Mouse (Mus musculus) limb, embryonic 10.5 days (tissue): ENCODE results near the gene Camk2d. TPM values are rescaled to one million over a fixed set of nuclear protein-coding genes. Genes with fewer than 3 reads are reported as not detected.
A peak's percentile ranks its signal among the peaks of the same experiment; 100 is the strongest.

Source experiments
- DNase-seq: peaks from one replicate; pipeline ENCODE4 v3.0.0-alpha.2; 2017; ENCODE audit warnings: low spot score
- H3K27ac ChIP-seq: fragments of 300-500 bp; sonication (generic); 2 replicates; pipeline ENCODE4 v1.5.1; 2016; ENCODE audit warnings: mild to moderate bottlenecking
- H3K27me3 ChIP-seq: fragments of 300-500 bp; sonication (generic); 2 replicates; pipeline ENCODE4 v1.6.1; 2016; ENCODE audit warnings: low read depth, mild to moderate bottlenecking; ENCODE audit not compliant: poor library complexity, severe bottlenecking
- H3K36me3 ChIP-seq: fragments of 300-500 bp; sonication (generic); 2 replicates; pipeline ENCODE4 v1.6.1; 2016; ENCODE audit warnings: mild to moderate bottlenecking, moderate library complexity
- H3K4me1 ChIP-seq: fragments of 300-500 bp; sonication (generic); 2 replicates; pipeline ENCODE4 v1.6.1; 2016
- H3K4me3 ChIP-seq: fragments of 300-500 bp; sonication (generic); 2 replicates; pipeline ENCODE4 v1.5.1; 2016; ENCODE audit warnings: mild to moderate bottlenecking, moderate library complexity
- H3K9me3 ChIP-seq: fragments of 300-500 bp; sonication (generic); replicated peaks from 2 replicates; pipeline ENCODE4 v1.6.1; 2016; ENCODE audit warnings: mild to moderate bottlenecking
- WGBS: fragments of 180-500 bp; shearing (Covaris S2); methylation state at CpG from one replicate; pipeline ENCODE4 v1.1.7; 2016; 5-methylcytosine and 5-hydroxymethylcytosine counted together
- polyA plus RNA-seq: library from polyadenylated mRNA; unstranded; fragments of >200 nt; fragmentation: Nextera tagmentation; extraction: Ambion mirVana; gene quantifications from 2 replicates; pipeline ENCODE4 v1.2.1, GENCODE M21; 2016

Camk2d gene
- polyA plus RNA-seq, 1 experiment from 2014 or later = 13.4 TPM

DNA sequence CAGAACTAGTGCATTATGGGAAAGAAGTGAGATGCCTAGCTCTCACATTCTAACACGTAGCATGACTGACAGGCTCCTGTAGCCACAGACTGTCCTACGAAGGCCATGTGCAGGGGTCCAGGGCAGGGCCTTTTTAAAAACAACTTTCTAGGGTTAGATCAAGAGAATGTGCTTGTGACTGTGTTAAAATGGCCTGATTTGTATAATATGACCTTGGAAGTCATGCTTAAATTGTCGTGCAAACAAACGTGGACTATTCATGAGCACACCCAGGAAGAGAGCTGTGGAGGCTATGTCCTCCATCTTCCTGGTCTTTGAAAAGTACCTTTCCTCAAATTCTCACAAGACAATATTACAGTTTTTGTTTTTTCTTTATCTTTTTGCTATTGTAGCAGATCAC lies 91.0 kb downstream of the Camk2d start:
- no peak for DNase-seq
- no peak overlapping the region for H3K4me3 ChIP-seq
- no peaks in the 10 kb centered on the region for H3K27me3 ChIP-seq
- H3K27ac ChIP-seq = no peak overlapping the region
- H3K9me3 ChIP-seq = no peaks in the 10 kb centered on the region
- WGBS = 87% methylated on average over 4 of the region's 4 CpGs
- H3K36me3 ChIP-seq = no peaks in the 10 kb centered on the region
- H3K4me1 ChIP-seq = peaks cover 5% of the 10 kb centered on the region

DNA sequence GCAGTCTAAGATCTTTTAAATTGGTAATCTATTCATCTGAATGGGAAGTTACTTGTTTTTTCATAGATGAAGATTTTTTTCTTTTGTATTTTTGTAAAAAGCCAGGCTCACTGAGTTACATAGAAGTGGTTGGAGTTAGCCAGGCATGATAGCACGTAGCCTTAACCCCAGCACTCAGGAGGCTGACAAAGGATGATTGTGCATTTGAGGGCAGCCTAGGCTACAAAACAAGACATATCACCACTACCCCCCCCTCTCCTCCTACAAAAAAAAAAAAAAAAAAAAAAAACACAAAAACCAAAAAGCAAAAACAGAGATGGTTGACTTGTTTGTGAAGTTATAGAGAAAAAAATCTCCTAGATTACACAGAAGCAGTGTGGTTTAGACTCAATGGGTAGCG lies 92.4 kb downstream of the Camk2d start:
- H3K9me3 ChIP-seq = no peaks in the 10 kb centered on the region
- no peak for DNase-seq
- H3K4me3 ChIP-seq = no peak overlapping the region
- H3K4me1 ChIP-seq = peaks cover 15% of the 10 kb centered on the region
- H3K36me3 ChIP-seq = no peaks in the 10 kb centered on the region
- no peak overlapping the region for H3K27ac ChIP-seq
- WGBS = 91% methylated on average over 2 of the region's 2 CpGs
- H3K27me3 ChIP-seq = no peaks in the 10 kb centered on the region

DNA sequence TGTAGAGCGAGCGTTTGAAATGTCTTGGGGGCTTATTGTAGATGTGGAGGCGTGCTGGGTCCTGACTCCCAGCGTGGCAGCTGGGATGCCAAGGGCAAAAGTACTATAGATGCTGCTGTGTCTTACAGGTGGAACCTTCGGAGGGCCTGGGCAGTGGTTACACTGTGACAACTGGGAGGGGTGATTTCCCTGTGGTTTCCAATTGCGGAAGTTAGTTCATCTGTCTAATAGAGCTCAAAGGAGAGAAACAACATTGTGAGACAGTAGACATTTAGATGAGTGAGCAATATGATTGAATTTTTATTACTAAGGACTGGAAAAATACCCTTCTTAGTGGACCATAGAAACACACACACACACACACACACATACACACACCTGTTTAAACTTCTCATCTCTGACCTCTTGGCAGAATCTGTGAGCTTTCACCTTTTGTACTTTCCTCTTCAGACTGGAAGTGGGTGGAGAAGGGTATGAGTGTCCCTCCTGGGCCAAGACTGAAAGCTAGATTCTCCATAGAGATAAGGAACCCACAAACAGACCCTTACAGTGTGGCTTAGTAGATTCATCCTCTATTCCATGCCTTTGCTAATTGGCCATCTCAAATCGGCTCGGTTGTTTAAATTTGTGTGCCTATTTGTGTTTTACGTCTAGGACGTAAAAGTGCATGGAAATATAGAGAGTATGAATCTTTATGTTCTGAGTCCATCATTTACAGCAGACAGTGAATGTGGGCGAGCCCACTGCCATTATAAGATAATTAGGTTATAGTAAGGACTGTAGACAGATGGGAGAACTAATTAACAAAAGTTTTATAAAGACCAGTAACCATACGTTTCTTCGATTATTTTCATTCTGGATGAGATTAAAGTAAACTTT lies 94.8 kb downstream of the Camk2d start:
- no peak for DNase-seq
- Histone ChIP-seq H3K27ac (no peak overlapping the region), H3K9me3 (no peaks in the 10 kb centered on the region), H3K36me3 (no peaks in the 10 kb centered on the region), H3K4me3 (no peak overlapping the region), H3K27me3 (no peaks in the 10 kb centered on the region), H3K4me1 (peaks cover 27% of the 10 kb centered on the region)
- 92% methylated on average over 13 of the region's 13 CpGs for WGBS

DNA sequence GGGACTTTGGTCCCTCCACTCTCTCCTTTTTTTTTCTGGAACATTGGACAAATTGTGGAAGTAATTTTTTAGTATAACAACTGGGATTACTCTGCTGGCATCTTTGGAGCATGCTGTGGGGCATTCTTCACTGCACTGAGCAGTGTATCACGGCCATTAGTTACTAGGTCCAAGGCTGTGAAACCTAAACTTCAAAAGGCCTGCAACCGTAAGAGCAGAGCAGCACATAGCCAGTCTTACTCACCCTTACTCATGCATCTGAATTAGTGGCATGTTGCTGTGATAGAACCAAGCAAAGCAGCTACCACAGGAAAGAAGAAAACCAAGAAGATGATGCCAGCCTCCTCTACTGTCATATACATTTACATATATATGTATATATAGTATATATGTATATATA lies 95.5 kb downstream of the Camk2d start:
- H3K27me3 ChIP-seq = no peaks in the 10 kb centered on the region
- peaks cover 27% of the 10 kb centered on the region for H3K4me1 ChIP-seq
- no peak overlapping the region for H3K4me3 ChIP-seq
- H3K9me3 ChIP-seq = no peaks in the 10 kb centered on the region
- H3K36me3 ChIP-seq = no peaks in the 10 kb centered on the region
- DNase-seq = no peak
- WGBS = 72% methylated on average over 2 of the region's 2 CpGs
- no peak overlapping the region for H3K27ac ChIP-seq

DNA sequence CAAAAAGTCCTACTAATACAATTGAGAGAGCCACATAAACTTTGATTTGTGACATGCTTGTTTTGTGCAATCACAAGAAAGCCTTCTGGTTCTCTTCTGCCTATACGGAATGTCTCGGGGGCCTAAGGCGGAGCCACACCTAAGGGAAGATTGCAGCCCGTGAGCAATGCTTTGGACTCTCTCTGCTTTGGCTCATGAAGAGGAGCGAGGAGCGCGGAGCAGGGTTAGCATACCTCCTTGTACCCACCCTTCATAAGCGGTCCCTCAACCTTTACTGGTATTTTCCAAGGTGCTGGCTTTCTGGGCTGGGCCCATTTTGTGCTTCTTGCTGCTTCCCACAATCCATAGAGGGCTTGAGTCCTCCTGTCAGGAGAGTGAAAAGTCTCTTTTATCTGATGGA lies 96.7 kb downstream of the Camk2d start:
- no peak for DNase-seq
- H3K4me1 ChIP-seq = peaks cover 27% of the 10 kb centered on the region
- no peaks in the 10 kb centered on the region for H3K27me3 ChIP-seq
- WGBS = 80% methylated on average over 8 of the region's 8 CpGs
- H3K36me3 ChIP-seq = no peaks in the 10 kb centered on the region
- H3K9me3 ChIP-seq = no peaks in the 10 kb centered on the region
- H3K4me3 ChIP-seq = no peak overlapping the region
- H3K27ac ChIP-seq = peak overlapping the region; percentile 30; the same call in 1 of the 2 replicates

DNA sequence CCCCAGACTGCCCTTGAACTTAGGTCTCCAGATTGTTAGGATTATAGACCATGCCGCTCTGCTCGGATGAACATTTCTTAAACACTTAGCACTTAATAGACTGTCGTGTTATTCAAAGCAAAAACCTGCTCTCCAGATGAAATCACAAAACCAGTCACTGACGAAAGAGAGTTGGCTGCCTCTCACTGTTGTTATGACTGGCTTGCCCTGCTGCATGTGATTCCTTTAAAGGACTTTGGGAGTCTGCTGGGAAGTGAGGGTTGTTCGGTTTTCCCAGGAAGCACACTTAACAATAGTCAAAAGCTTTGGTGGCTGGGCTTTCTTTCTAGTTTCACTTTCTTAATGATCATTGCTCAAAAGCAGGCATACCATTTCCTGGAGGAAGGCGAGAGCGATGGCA lies 97.2 kb downstream of the Camk2d start:
- DNase-seq = no peak
- no peaks in the 10 kb centered on the region for H3K27me3 ChIP-seq
- WGBS = 46% methylated on average over 7 of the region's 7 CpGs
- H3K9me3 ChIP-seq = no peaks in the 10 kb centered on the region
- no peak overlapping the region for H3K27ac ChIP-seq
- H3K4me3 ChIP-seq = no peak overlapping the region
- peaks cover 27% of the 10 kb centered on the region for H3K4me1 ChIP-seq
- no peaks in the 10 kb centered on the region for H3K36me3 ChIP-seq

DNA sequence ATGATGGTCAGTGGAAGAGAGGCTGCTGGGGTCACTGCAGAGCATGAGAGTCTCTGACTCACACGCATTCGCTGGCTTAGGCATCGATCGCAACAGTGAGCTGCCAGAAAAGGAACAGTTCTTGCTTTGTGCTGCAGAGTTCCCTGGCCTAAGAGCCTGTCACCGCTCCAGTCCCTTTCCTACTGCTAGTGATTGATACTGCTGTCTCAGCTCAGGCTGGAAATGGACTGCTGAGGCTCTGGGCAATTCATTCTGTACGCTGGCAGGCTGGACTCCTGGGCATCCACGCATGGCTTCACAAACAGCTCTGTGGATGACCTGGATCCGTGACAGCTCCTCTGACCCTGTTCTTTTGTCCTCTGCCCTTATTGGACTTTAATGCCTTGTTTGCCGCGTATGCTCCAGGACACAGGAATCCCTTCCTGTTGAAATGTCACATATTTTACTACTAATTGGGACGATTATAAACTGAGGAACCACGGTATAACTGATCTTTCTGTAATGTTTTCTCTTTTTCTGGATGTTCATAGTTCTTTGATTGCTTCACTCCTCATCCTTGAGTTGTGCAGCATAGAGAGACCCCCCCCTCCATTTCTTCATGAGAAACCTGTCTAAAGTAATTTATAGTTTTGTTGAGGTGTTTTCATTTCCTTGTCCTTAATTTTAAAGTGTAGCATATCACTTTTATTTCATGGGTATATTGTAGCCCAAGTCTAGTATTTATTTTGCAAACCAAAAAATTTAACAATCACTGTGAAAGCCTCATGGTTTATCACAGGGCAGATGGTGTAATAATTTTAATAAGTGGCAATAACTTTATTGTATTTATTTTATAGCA lies 99.6 kb downstream of the Camk2d start:
- no peaks in the 10 kb centered on the region for H3K27me3 ChIP-seq
- H3K9me3 ChIP-seq = no peaks in the 10 kb centered on the region
- H3K4me1 ChIP-seq = peaks cover 33% of the 10 kb centered on the region
- no peaks in the 10 kb centered on the region for H3K36me3 ChIP-seq
- no peak overlapping the region for H3K4me3 ChIP-seq
- 35% methylated on average over 12 of the region's 12 CpGs for WGBS
- no peak overlapping the region; the same call in 1 of the 2 replicates for H3K27ac ChIP-seq
- peak; percentile 47 for DNase-seq

DNA sequence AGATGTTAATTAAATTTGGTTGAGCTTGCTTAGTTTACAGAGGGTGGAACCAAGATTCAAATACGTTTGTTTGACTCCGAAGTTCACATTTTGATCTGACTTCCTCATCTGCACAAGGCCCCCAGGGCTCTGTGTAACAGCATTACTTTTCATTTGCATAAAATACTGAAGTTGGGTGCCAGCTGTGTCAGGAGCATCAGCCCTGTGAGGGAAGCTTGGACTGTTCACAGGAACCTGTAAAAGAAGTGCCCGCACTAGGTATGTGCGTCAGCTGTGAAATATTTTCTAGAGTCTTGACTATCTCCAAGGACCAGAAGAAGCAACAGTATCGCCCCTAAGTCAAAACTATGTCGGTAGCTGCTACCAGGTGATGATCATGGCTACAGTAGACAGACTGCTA lies 100.5 kb downstream of the Camk2d start:
- 91% methylated on average over 6 of the region's 6 CpGs for WGBS

DNA sequence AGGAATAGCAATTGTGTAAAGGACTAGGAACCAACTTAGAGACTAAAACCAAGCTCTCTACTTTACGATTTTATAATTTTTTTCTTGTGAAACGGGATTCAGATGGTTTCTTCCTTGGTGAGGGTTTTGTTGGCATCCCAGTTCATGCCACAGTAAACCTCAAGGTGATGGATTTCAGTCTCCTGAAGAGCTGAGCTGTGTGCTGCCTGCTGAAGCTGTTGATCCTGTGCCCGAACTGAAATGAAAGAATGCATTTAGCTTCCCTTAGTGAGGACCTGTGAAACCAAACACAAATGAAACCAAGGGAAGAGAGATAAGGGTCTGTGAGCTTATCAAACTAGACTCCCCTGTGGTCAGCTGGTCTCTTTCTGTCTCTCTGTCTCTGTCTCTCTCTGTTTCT lies 103.6 kb downstream of the Camk2d start:
- no peaks in the 10 kb centered on the region for H3K27me3 ChIP-seq
- H3K4me3 ChIP-seq = no peak overlapping the region
- H3K4me1 ChIP-seq = peaks cover 31% of the 10 kb centered on the region
- WGBS = 81% methylated on average over 3 of the region's 3 CpGs
- H3K36me3 ChIP-seq = no peaks in the 10 kb centered on the region
- DNase-seq = no peak
- no peak overlapping the region for H3K27ac ChIP-seq
- H3K9me3 ChIP-seq = no peaks in the 10 kb centered on the region

More for the DNA sequence above, 100.5 kb downstream of the Camk2d start:
- H3K36me3 ChIP-seq = no peaks in the 10 kb centered on the region
- peaks cover 37% of the 10 kb centered on the region for H3K4me1 ChIP-seq
- no peaks in the 10 kb centered on the region for H3K9me3 ChIP-seq
- no peak overlapping the region for H3K27ac ChIP-seq
- no peaks in the 10 kb centered on the region for H3K27me3 ChIP-seq
- DNase-seq = no peak
- H3K4me3 ChIP-seq = no peak overlapping the region

DNA sequence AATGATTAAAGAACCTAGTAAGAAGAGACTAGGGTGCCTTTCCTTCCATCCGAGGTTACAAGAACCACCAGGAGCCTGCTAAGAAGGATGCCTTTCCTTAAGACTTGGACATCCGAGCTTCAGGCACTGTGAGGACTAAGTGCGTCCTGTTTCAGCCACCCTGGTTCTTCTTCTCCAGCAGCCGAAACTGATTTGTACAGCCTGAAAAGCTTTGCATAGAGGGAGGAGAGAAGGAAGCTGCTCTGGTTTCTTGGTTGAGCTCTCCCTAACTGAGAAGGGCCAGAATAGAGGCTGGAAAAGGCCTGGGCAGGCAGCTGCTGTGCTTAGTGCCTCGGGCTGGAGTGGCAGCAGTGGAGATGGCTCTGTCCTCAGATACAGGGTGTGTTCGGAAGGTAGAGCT lies 105.0 kb downstream of the Camk2d start:
- 91% methylated on average over 6 of the region's 6 CpGs for WGBS
- H3K27ac ChIP-seq = peak overlapping the region; percentile 50
- no peaks in the 10 kb centered on the region for H3K36me3 ChIP-seq
- DNase-seq = no peak
- H3K4me3 ChIP-seq = no peak overlapping the region
- H3K9me3 ChIP-seq = no peaks in the 10 kb centered on the region
- H3K4me1 ChIP-seq = peaks cover 23% of the 10 kb centered on the region
- H3K27me3 ChIP-seq = no peaks in the 10 kb centered on the region

DNA sequence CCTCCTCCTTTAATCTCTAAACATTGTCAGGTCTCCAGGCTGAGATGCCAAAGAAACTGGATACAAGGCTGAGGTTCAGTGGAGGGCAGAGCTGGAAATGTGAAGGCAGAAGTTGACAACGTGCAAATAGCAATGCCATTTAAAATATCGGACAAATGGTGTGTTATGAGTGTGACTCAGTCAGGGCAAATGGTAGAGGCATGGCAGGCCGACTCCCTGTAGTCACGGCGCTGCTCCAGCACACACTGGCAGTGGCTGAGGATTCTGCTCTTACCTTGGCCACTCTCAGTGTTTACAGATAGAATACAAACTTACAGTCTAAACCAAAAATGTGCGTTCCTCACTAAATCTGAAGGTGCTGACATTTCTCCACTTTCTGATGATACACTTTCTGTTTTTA lies 105.5 kb downstream of the Camk2d start:
- WGBS = 86% methylated on average over 6 of the region's 6 CpGs
- DNase-seq = no peak
- no peaks in the 10 kb centered on the region for H3K36me3 ChIP-seq
- H3K4me1 ChIP-seq = peaks cover 23% of the 10 kb centered on the region
- no peak overlapping the region for H3K27ac ChIP-seq
- H3K9me3 ChIP-seq = no peaks in the 10 kb centered on the region
- no peak overlapping the region for H3K4me3 ChIP-seq
- no peaks in the 10 kb centered on the region for H3K27me3 ChIP-seq

DNA sequence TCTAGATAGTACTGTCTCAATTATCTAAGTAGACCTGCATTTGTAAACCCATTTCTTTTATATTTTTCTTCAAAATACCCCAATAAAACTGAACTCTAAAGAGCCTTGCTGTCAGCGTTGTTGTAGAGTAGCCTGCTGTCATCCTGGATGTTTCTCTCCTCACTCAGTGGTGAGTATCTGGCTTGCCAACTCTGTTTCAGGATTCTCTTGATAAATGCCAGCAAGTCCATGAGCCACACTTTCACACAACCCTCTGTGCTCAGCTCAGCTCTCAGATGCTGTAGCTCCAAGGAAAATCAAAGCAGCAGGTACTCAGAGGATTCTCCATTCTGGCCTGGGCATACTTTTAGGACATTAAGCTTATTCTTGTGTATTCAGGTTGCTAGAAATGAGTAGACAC lies 109.4 kb downstream of the Camk2d start:
- WGBS = 88% methylated on average over 1 of the region's 1 CpGs
- DNase-seq = no peak
- no peak overlapping the region for H3K4me3 ChIP-seq
- H3K4me1 ChIP-seq = peaks cover 17% of the 10 kb centered on the region
- H3K9me3 ChIP-seq = no peaks in the 10 kb centered on the region
- H3K27me3 ChIP-seq = no peaks in the 10 kb centered on the region
- no peak overlapping the region for H3K27ac ChIP-seq
- no peaks in the 10 kb centered on the region for H3K36me3 ChIP-seq

DNA sequence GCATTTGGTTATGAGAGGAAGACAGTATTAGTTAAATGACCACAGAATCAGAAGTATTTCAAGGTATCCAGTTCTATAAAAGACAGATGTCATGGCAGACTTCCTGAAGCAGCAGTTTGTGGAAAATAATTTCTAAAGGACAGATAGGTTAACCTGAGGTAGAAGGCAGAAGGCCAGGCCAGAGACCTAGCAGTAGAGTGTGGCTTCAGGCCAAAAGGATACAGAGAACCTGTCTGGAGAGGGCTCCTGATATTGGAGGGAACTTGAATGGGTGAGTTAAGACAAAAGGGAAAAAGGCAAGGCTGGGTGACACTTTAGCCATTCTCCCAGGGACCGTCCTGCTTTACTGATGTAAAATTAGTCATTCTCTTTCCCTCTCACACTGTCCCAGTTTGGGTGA lies 118.2 kb downstream of the Camk2d start:
- Histone ChIP-seq H3K4me3 (no peak overlapping the region), H3K9me3 (no peaks in the 10 kb centered on the region), H3K4me1 (no peaks in the 10 kb centered on the region), H3K27me3 (no peaks in the 10 kb centered on the region), H3K36me3 (no peaks in the 10 kb centered on the region), H3K27ac (no peak overlapping the region)
- no peak for DNase-seq
- 77% methylated on average over 1 of the region's 1 CpGs for WGBS
